Mouse (Mus musculus): ENCODE data around the gene Zfp697.

- TF ChIP-seq GATA1 (IDR thresholded peaks at IDR 0.05; ENCODE audit: borderline replicate concordance, low read length) = no peak
- no peak for TF ChIP-seq FLI1 (IDR thresholded peaks at IDR 0.05; ENCODE audit: low read length)
Measured at GRCm38 (mm10) chr3:98362753-98363152, 19.5 kb upstream of the Zfp697 start.

Data from megakaryocyte, embryonic 14.5 days (primary cell).